Mouse (Mus musculus) heart, embryonic 13.5 days (tissue): ENCODE measurements around the gene Tssk6. TPM values are rescaled to one million over a fixed set of nuclear protein-coding genes. Genes with fewer than 3 reads are reported as not detected.
A peak's percentile ranks its signal among the peaks of the same experiment; 100 is the strongest.

Experiments
- ATAC-seq: fragments of 200-750 bp; cut with Nextera tagmentation; 2 replicates; pipeline ENCODE4 v1.8.0; 2017; ENCODE audit warnings: moderate TSS enrichment; ENCODE audit not compliant: insufficient number of reproducible peaks, low FRiP score, low TSS enrichment; ENCODE audit errors: extremely low read depth
- H3K27ac ChIP-seq: fragments of 300-500 bp; sonication (generic); replicated peaks from 2 replicates; pipeline ENCODE4 v1.5.1; 2015; ENCODE audit warnings: moderate library complexity, mild to moderate bottlenecking, inconsistent platforms
- H3K27me3 ChIP-seq: fragments of 300-500 bp; sonication (generic); replicated peaks from 2 replicates; pipeline ENCODE4 v1.6.1; 2015; ENCODE audit warnings: mild to moderate bottlenecking, inconsistent platforms
- H3K36me3 ChIP-seq: fragments of 300-500 bp; sonication (generic); 2 replicates; pipeline ENCODE4 v1.6.1; 2015; ENCODE audit warnings: mild to moderate bottlenecking, inconsistent platforms
- H3K4me1 ChIP-seq: fragments of 300-500 bp; sonication (generic); 2 replicates; pipeline ENCODE4 v1.6.1; 2015; ENCODE audit warnings: inconsistent platforms
- H3K4me2 ChIP-seq: fragments of 300-500 bp; sonication (generic); 2 replicates; pipeline ENCODE4 v1.6.1; 2015; ENCODE audit warnings: inconsistent platforms, mild to moderate bottlenecking, moderate library complexity
- H3K4me3 ChIP-seq: fragments of 300-500 bp; sonication (generic); 2 replicates; pipeline ENCODE4 v1.5.1; 2015; ENCODE audit warnings: moderate library complexity, mild to moderate bottlenecking, inconsistent platforms
- H3K9ac ChIP-seq: fragments of 300-500 bp; sonication (generic); 2 replicates; pipeline ENCODE4 v1.6.1; 2015; ENCODE audit warnings: inconsistent platforms, mild to moderate bottlenecking, moderate library complexity
- H3K9me3 ChIP-seq: fragments of 300-500 bp; sonication (generic); 2 replicates; pipeline ENCODE4 v1.6.1; 2016; ENCODE audit warnings: inconsistent platforms
- WGBS: fragments of 180-500 bp; shearing (Covaris S2); methylation state at CpG from one replicate; pipeline ENCODE4 v1.1.7; 2015; ENCODE audit warnings: mixed read lengths; 5-methylcytosine and 5-hydroxymethylcytosine counted together
- polyA plus RNA-seq: library from polyadenylated mRNA; unstranded; fragments of >200 nt; fragmentation: Nextera tagmentation; extraction: Ambion mirVana; gene quantifications from 2 replicates; pipeline ENCODE4 v1.2.1, GENCODE M21; 2015

Gene Tssk6
- polyA plus RNA-seq, 1 experiment from 2014 or later: 1.9 TPM

GRCm38 (mm10) chr8:69874654-69875053, 27.3 kb upstream of the Tssk6 start:
- peak overlapping the region; percentile 5; the same call in 1 of the 2 replicates for H3K9ac ChIP-seq
- H3K27me3 ChIP-seq: peaks cover 65% of the 10 kb centered on the region
- no peaks in the 10 kb centered on the region for H3K36me3 ChIP-seq
- no peaks in the 10 kb centered on the region for H3K9me3 ChIP-seq
- no peak for ATAC-seq
- peaks cover 6% of the 10 kb centered on the region; the same call in 1 of the 2 replicates for H3K4me1 ChIP-seq
- no peak overlapping the region for H3K4me3 ChIP-seq
- H3K27ac ChIP-seq: no peak overlapping the region
- 76% methylated on average over 13 of the region's 13 CpGs for WGBS
- no peak overlapping the region for H3K4me2 ChIP-seq

GRCm38 (mm10) chr8:69876097-69876496, 25.9 kb upstream of the Tssk6 start:
- Histone ChIP-seq H3K4me1 (peaks cover 6% of the 10 kb centered on the region; the same call in 1 of the 2 replicates), H3K27me3 (peaks cover 74% of the 10 kb centered on the region), H3K4me3 (no peak overlapping the region), H3K9me3 (no peaks in the 10 kb centered on the region), H3K4me2 (no peak overlapping the region), H3K36me3 (no peaks in the 10 kb centered on the region), H3K9ac (peak overlapping the region; percentile 11; the same call in 1 of the 2 replicates), H3K27ac (no peak overlapping the region)
- ATAC-seq: no peak
- 40% methylated on average over 10 of the region's 10 CpGs for WGBS

GRCm38 (mm10) chr8:69876967-69877366, 25.0 kb upstream of the Tssk6 start:
- WGBS: 71% methylated on average over 10 of the region's 10 CpGs
- Histone ChIP-seq H3K4me2 (no peak overlapping the region), H3K27me3 (peaks cover 75% of the 10 kb centered on the region), H3K4me3 (no peak overlapping the region), H3K27ac (no peak overlapping the region), H3K4me1 (peaks cover 14% of the 10 kb centered on the region), H3K9ac (no peak overlapping the region), H3K9me3 (no peaks in the 10 kb centered on the region), H3K36me3 (no peaks in the 10 kb centered on the region)
- ATAC-seq: no peak

- Histone ChIP-seq H3K9ac (no peak overlapping the region), H3K4me2 (no peak overlapping the region), H3K9me3 (no peaks in the 10 kb centered on the region), H3K27me3 (peaks cover 79% of the 10 kb centered on the region), H3K27ac (no peak overlapping the region), H3K4me3 (no peak overlapping the region), H3K36me3 (no peaks in the 10 kb centered on the region), H3K4me1 (peaks cover 18% of the 10 kb centered on the region)
- 79% methylated on average over 4 of the region's 4 CpGs for WGBS
- no peak for ATAC-seq
Measured at GRCm38 (mm10) chr8:69877396-69877795, 24.6 kb upstream of the Tssk6 start.

GRCm38 (mm10) chr8:69877992-69878391, 24.0 kb upstream of the Tssk6 start:
- Histone ChIP-seq H3K27me3 (peaks cover 80% of the 10 kb centered on the region), H3K4me3 (no peak overlapping the region), H3K36me3 (no peaks in the 10 kb centered on the region), H3K9me3 (no peaks in the 10 kb centered on the region), H3K9ac (no peak overlapping the region), H3K4me2 (no peak overlapping the region), H3K27ac (no peak overlapping the region), H3K4me1 (peaks cover 24% of the 10 kb centered on the region)
- WGBS: 55% methylated on average over 3 of the region's 3 CpGs
- ATAC-seq: no peak

GRCm38 (mm10) chr8:69879678-69880077, 22.3 kb upstream of the Tssk6 start:
- no peak overlapping the region for H3K27ac ChIP-seq
- WGBS: 62% methylated on average over 8 of the region's 8 CpGs
- H3K9me3 ChIP-seq: no peaks in the 10 kb centered on the region
- no peaks in the 10 kb centered on the region for H3K36me3 ChIP-seq
- H3K4me2 ChIP-seq: no peak overlapping the region
- H3K4me3 ChIP-seq: no peak overlapping the region
- H3K4me1 ChIP-seq: peaks cover 20% of the 10 kb centered on the region
- no peak for ATAC-seq
- no peak overlapping the region for H3K9ac ChIP-seq
- peaks cover 90% of the 10 kb centered on the region for H3K27me3 ChIP-seq

GRCm38 (mm10) chr8:69880841-69881240, 21.1 kb upstream of the Tssk6 start:
- H3K4me1 ChIP-seq: peaks cover 20% of the 10 kb centered on the region
- no peak for ATAC-seq
- peak overlapping the region; percentile 53 for H3K4me3 ChIP-seq
- WGBS: 9% methylated on average over 37 of the region's 37 CpGs
- H3K4me2 ChIP-seq: peak overlapping the region; percentile 70
- no peak overlapping the region for H3K9ac ChIP-seq
- no peaks in the 10 kb centered on the region for H3K9me3 ChIP-seq
- no peak overlapping the region for H3K27ac ChIP-seq
- peaks cover 99% of the 10 kb centered on the region for H3K27me3 ChIP-seq
- no peaks in the 10 kb centered on the region for H3K36me3 ChIP-seq

- WGBS: 18% methylated on average over 79 of the region's 79 CpGs
- Histone ChIP-seq H3K4me3 (peak overlapping the region; percentile 53), H3K9me3 (no peaks in the 10 kb centered on the region), H3K4me1 (peaks cover 23% of the 10 kb centered on the region), H3K9ac (peak overlapping the region; percentile 74), H3K27ac (no peak overlapping the region), H3K27me3 (peaks cover 99% of the 10 kb centered on the region), H3K4me2 (peak overlapping the region; percentile 70), H3K36me3 (no peaks in the 10 kb centered on the region)
- ATAC-seq: no peak
Measured at GRCm38 (mm10) chr8:69881261-69881865, 20.6 kb upstream of the Tssk6 start.

- peaks cover 30% of the 10 kb centered on the region for H3K4me1 ChIP-seq
- H3K9me3 ChIP-seq: no peaks in the 10 kb centered on the region
- peak overlapping the region; percentile 74 for H3K9ac ChIP-seq
- peak overlapping the region; percentile 53 for H3K4me3 ChIP-seq
- H3K36me3 ChIP-seq: no peaks in the 10 kb centered on the region
- no peak for ATAC-seq
- peak overlapping the region; percentile 70 for H3K4me2 ChIP-seq
- no peak overlapping the region for H3K27ac ChIP-seq
- WGBS: 8% methylated on average over 102 of the region's 103 CpGs
- peaks cover 99% of the 10 kb centered on the region for H3K27me3 ChIP-seq
Measured at GRCm38 (mm10) chr8:69882021-69882756, 19.8 kb upstream of the Tssk6 start.

GRCm38 (mm10) chr8:69882833-69883600, 19.0 kb upstream of the Tssk6 start:
- peak overlapping the region; percentile 70 for H3K4me2 ChIP-seq
- 15% methylated on average over 52 of the region's 52 CpGs for WGBS
- ATAC-seq: no peak
- H3K36me3 ChIP-seq: no peaks in the 10 kb centered on the region
- H3K27me3 ChIP-seq: peaks cover 100% of the 10 kb centered on the region
- peaks cover 38% of the 10 kb centered on the region for H3K4me1 ChIP-seq
- H3K9me3 ChIP-seq: no peaks in the 10 kb centered on the region
- H3K27ac ChIP-seq: no peak overlapping the region
- H3K4me3 ChIP-seq: peak overlapping the region; percentile 53
- H3K9ac ChIP-seq: no peak overlapping the region

GRCm38 (mm10) chr8:69884141-69884540, 17.8 kb upstream of the Tssk6 start:
- Histone ChIP-seq H3K4me3 (no peak overlapping the region), H3K36me3 (no peaks in the 10 kb centered on the region), H3K27me3 (peaks cover 100% of the 10 kb centered on the region), H3K27ac (no peak overlapping the region), H3K4me1 (peaks cover 49% of the 10 kb centered on the region), H3K4me2 (no peak overlapping the region), H3K9me3 (no peaks in the 10 kb centered on the region), H3K9ac (no peak overlapping the region)
- no peak for ATAC-seq
- WGBS: 55% methylated on average over 13 of the region's 13 CpGs
